Mouse (Mus musculus): ENCODE results near the gene Kcnip4.

The Kcnip4 gene

DNA sequence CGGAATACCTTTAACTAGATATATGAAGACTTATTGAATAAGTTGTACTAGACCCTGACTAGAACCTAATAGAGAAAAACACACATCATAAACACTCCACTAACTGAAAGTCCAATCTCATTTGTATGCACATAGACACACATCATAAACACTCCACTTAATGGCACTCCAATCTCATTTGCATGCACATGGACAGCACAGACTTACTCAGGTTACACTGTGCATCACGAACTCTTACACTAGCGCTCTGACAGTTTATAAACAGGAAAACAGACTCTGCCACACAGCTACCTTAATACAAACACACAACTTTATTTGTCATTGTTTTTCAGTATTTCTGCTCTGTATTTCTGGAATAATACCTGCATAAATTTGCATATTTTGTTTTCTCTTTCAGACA is 168.3 kb downstream of the Kcnip4 start:
- no peak for DNase-seq (ENCODE audit: low spot score)

DNA sequence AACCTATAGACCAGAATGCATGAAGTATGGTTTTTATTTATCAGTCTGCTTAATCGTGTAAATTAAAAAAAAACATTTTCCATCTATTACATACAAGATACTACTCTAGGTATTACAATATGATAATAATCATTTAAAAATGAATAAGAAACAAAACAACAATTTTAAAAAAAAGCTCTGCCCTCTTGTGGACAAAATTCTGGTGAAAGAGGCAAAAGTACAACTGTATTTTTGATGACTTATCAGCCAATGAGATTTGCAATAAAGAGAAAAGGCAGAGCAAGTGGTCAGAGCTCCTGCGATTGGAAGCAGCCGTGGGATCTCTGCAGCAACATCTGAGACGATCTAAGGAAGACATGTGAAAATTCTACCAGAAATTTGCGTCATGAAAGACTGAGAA is 172.6 kb downstream of the Kcnip4 start:
- no peak for DNase-seq (ENCODE audit: low spot score)

GRCm38 (mm10) chr5:49350126-49350909 is 174.4 kb downstream of the Kcnip4 start:
- DNase-seq (ENCODE audit: low spot score), result no peak

GRCm38 (mm10) chr5:49349541-49349940 is 175.2 kb downstream of the Kcnip4 start:
- no peak for DNase-seq (ENCODE audit: low spot score)

- no peak for DNase-seq (ENCODE audit: low spot score)
Observed at GRCm38 (mm10) chr5:49348511-49348910, 176.2 kb downstream of the Kcnip4 start.

DNA sequence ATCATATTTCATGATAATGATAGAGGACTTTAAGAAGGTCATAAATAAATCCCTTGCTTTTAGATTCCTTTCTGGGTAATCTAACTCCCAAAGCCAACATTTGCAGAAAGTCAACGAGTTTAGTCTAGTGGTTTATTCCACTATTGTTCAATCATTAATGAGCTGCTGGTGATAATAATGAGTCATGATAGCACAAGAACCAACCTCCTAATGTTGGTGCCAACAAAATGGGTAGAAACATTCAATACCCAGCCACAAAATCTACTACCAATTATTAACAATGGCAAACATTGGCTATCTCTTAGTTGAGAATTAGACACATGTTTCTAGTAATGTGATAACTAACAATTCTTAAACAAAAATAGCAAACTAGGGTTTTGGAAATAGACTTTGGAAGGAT is 180.1 kb downstream of the Kcnip4 start:
- DNase-seq (ENCODE audit: low spot score), result no peak

- no peak for DNase-seq (ENCODE audit: low spot score)
Observed at GRCm38 (mm10) chr5:49337164-49337563, 187.5 kb downstream of the Kcnip4 start.

GRCm38 (mm10) chr5:49333063-49333462 is 191.6 kb downstream of the Kcnip4 start:
- DNase-seq (ENCODE audit: low spot score), result no peak

DNA sequence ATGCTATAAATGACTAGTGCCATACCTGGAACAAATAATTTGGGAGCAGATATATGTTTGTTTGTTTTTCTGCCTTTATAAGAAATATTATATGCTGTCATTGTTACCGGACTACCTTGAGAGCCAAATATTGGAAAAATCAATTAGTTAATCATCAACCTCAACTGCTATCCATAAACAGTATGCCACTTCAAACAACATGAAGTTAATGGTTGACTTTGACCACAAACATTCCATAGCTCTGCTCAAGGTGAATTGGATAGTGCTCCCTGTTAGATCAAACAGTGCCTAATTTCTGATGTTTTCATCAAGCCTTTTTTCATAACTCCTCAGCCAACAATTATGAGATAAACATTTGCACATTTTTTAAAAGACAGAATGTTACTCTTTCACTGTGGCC is 195.7 kb downstream of the Kcnip4 start:
- no peak for DNase-seq (ENCODE audit: low spot score)

- DNase-seq (ENCODE audit: low spot score), result no peak
Observed at GRCm38 (mm10) chr5:49318661-49319060, 206.0 kb downstream of the Kcnip4 start.

- no peak for DNase-seq (ENCODE audit: low spot score)
Observed at GRCm38 (mm10) chr5:49317869-49318268, 206.8 kb downstream of the Kcnip4 start.

- DNase-seq (ENCODE audit: low spot score), result no peak
Observed at GRCm38 (mm10) chr5:49306796-49307195, 217.9 kb downstream of the Kcnip4 start.

GRCm38 (mm10) chr5:49305321-49305720 is 219.4 kb downstream of the Kcnip4 start:
- no peak for DNase-seq (ENCODE audit: low spot score)

DNA sequence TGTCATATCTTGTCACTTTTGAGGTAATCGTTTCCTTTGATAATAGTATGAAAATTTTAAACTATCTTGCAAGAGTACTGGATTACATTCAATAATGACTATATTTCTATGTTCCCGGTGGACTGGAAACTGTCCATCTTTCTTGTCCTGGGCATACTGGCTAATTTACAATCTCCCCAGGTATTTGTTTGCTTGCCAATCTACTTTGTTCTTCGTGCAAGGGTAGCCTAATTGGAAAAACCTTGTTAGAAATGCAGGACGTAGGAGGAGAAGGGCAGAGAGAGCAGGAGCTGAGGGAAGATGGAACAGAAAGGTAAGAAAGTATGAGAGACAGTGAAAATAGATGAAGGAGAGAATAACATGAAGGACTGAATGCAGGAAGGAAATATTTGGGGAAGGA is 226.1 kb downstream of the Kcnip4 start:
- no peak for DNase-seq (ENCODE audit: low spot score)

- DNase-seq (ENCODE audit: low spot score), result no peak
Observed at GRCm38 (mm10) chr5:49292421-49292820, 232.3 kb downstream of the Kcnip4 start.

GRCm38 (mm10) chr5:49291801-49292200 is 232.9 kb downstream of the Kcnip4 start:
- no peak for DNase-seq (ENCODE audit: low spot score)

GRCm38 (mm10) chr5:49285455-49286135 is 239.1 kb downstream of the Kcnip4 start:
- DNase-seq (ENCODE audit: low spot score), result no peak

GRCm38 (mm10) chr5:49284776-49285175 is 239.9 kb downstream of the Kcnip4 start:
- DNase-seq (ENCODE audit: low spot score), result no peak

- no peak for DNase-seq (ENCODE audit: low spot score)
Observed at GRCm38 (mm10) chr5:49283403-49283802, 241.3 kb downstream of the Kcnip4 start.

- DNase-seq (ENCODE audit: low spot score), result no peak
Observed at GRCm38 (mm10) chr5:49271864-49272263, 252.8 kb downstream of the Kcnip4 start.

- no peak for DNase-seq (ENCODE audit: low spot score)
Observed at GRCm38 (mm10) chr5:49268807-49269206, 255.9 kb downstream of the Kcnip4 start.

- DNase-seq (ENCODE audit: low spot score), result no peak
Observed at GRCm38 (mm10) chr5:49259356-49259755, 265.4 kb downstream of the Kcnip4 start.

GRCm38 (mm10) chr5:49256850-49257249 is 267.9 kb downstream of the Kcnip4 start:
- no peak for DNase-seq (ENCODE audit: low spot score)

DNA sequence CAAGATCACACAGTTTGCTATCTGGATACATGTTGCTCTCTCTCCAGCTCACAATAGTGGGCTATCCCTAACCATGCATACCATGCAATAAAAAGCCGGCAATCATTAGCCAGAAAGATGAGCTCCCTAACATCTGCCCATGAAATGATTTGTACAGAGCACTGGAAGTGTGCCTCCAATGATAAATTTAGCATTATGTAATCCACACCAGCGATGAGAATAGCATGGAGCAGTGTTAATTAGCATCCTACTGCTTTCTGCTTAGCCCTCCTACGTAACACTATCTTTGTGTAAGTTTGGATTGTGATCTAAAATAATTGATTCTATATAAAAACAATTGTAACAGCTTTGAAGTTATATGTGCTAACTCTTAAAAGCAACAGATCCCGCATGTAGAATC is 268.7 kb downstream of the Kcnip4 start:
- no peak for DNase-seq (ENCODE audit: low spot score)

Measured in urinary bladder, postnatal 10 days (tissue).